Mouse (Mus musculus) kidney, adult 2 months (tissue): Measurements from ENCODE around the gene Cxcr5.

ENCODE experiments used
- CTCF ChIP-seq: fragments of 200-500 bp; conservative IDR thresholded peaks from 2 replicates; pipeline ENCODE4 v1.5.1; 2011; ENCODE audit warnings: low read depth, mild to moderate bottlenecking, control low read depth, low read length, moderate library complexity, mixed read lengths; ENCODE audit not compliant: insufficient read depth, insufficient read length
- POLR2A ChIP-seq: fragments of 200-500 bp; IDR thresholded peaks from one replicate; pipeline ENCODE4 v1.6.1; 2011; ENCODE audit warnings: low read depth, low read length, control low read depth

- TF ChIP-seq POLR2A (no peak), CTCF (no peak)
Measured at GRCm38 (mm10) chr9:44604779-44605615, 43.3 kb upstream of the Cxcr5 start, which contains the start of gene Ddx6.
